Mouse (Mus musculus): Measurements from ENCODE around the gene Cyb561. TPM values are rescaled to one million over a fixed set of nuclear protein-coding genes. Genes with fewer than 3 reads are reported as not detected.

Gene Cyb561
- total and polyA plus RNA-seq, 3 experiments: 32.8 to 43.9 TPM; not detected in 1

GRCm38 (mm10) chr11:105984452-105984851 lies 31.3 kb upstream of the Cyb561 start:
- no peaks in the 10 kb centered on the region for H3K4me1 ChIP-seq (ENCODE audit: control insufficient read depth in 1 of 2, insufficient read depth in 2 of 2, low read length in 2 of 2)
- H3K9ac ChIP-seq (ENCODE audit: control insufficient read depth, low read depth, low read length, poor library complexity, severe bottlenecking): no peak overlapping the region
- no peak for DNase-seq (ENCODE audit: low read depth, low spot score)
- H3K79me2 ChIP-seq (ENCODE audit: control insufficient read depth, insufficient read depth, low read length, poor library complexity): no peaks in the 10 kb centered on the region
- H3K36me3 ChIP-seq (ENCODE audit: control insufficient read depth in 1 of 2, insufficient read depth in 2 of 2, low read length in 2 of 2): no peaks in the 10 kb centered on the region
- H3K27ac ChIP-seq (ENCODE audit: control insufficient read depth, low read depth, low read length): no peak overlapping the region
- H3K4me3 ChIP-seq (ENCODE audit: control insufficient read depth in 1 of 2, insufficient read depth in 1 of 2, low read depth in 2 of 2, low read length in 2 of 2): no peak overlapping the region
- TF ChIP-seq SMC3 (IDR thresholded peaks at IDR 0.05; ENCODE audit: low read depth, low read length) (no peak), MYC (IDR thresholded peaks at IDR 0.05; ENCODE audit: low read depth, low read length) (no peak), CHD2 (IDR thresholded peaks at IDR 0.05; ENCODE audit: low read length) (no peak), ELF1 (IDR thresholded peaks at IDR 0.05; ENCODE audit: low read depth, low read length) (no peak), NRF1 (IDR thresholded peaks at IDR 0.05; ENCODE audit: insufficient read depth, low read depth, low read length, poor library complexity, severe bottlenecking) (no peak), MAFK (IDR thresholded peaks at IDR 0.05; ENCODE audit: borderline replicate concordance, low read depth, low read length) (no peak), RAD21 (IDR thresholded peaks at IDR 0.05; ENCODE audit: low read depth, low read length) (no peak), ZC3H11A (IDR thresholded peaks at IDR 0.05; ENCODE audit: low read depth, low read length) (no peak), MYB (IDR thresholded peaks at IDR 0.05; ENCODE audit: low read depth, low read length) (no peak), BHLHE40 (IDR thresholded peaks at IDR 0.05; ENCODE audit: borderline replicate concordance, low read depth, low read length) (no peak), RCOR1 (IDR thresholded peaks at IDR 0.05; ENCODE audit: low read depth, low read length) (no peak), ZNF384 (IDR thresholded peaks at IDR 0.05; ENCODE audit: low read depth, low read length) (no peak), NELFE (IDR thresholded peaks at IDR 0.05; ENCODE audit: low read depth, low read length) (no peak)
- H3K27me3 ChIP-seq (ENCODE audit: control insufficient read depth in 1 of 2, insufficient read depth in 2 of 2, low read length in 2 of 2): peaks cover 0 to 6% of the 10 kb centered on the region in 2 experiments; a peak in 3 of 4 replicates
- no peaks in the 10 kb centered on the region for H3K9me3 ChIP-seq (replicated peaks; ENCODE audit: insufficient read depth, low read length)

- peaks cover 0 to 9% of the 10 kb centered on the region in 2 experiments for H3K27me3 ChIP-seq (ENCODE audit: control insufficient read depth in 1 of 2, insufficient read depth in 2 of 2, low read length in 2 of 2)
- H3K9me3 ChIP-seq (replicated peaks; ENCODE audit: insufficient read depth, low read length): no peaks in the 10 kb centered on the region
- no peaks in the 10 kb centered on the region for H3K79me2 ChIP-seq (ENCODE audit: control insufficient read depth, insufficient read depth, low read length, poor library complexity)
- no peaks in the 10 kb centered on the region for H3K36me3 ChIP-seq (ENCODE audit: control insufficient read depth in 1 of 2, insufficient read depth in 2 of 2, low read length in 2 of 2)
- TF ChIP-seq NRF1 (IDR thresholded peaks at IDR 0.05; ENCODE audit: insufficient read depth, low read depth, low read length, poor library complexity, severe bottlenecking) (no peak), MAZ (IDR thresholded peaks at IDR 0.05; ENCODE audit: low read depth, low read length) (no peak), ETS1 (IDR thresholded peaks at IDR 0.05; ENCODE audit: low read depth, low read length) (no peak), RCOR1 (IDR thresholded peaks at IDR 0.05; ENCODE audit: low read depth, low read length) (no peak), ZC3H11A (IDR thresholded peaks at IDR 0.05; ENCODE audit: low read depth, low read length) (no peak), USF2 (IDR thresholded peaks at IDR 0.05; ENCODE audit: borderline replicate concordance in 1 of 2, insufficient read depth in 1 of 2, low read depth in 1 of 2, low read length in 2 of 2) (no peak), CHD1 (IDR thresholded peaks at IDR 0.05; ENCODE audit: low read depth, low read length) (no peak)
- no peaks in the 10 kb centered on the region for H3K4me1 ChIP-seq (ENCODE audit: control insufficient read depth in 1 of 2, insufficient read depth in 2 of 2, low read length in 2 of 2)
- no peak overlapping the region for H3K4me3 ChIP-seq (ENCODE audit: control insufficient read depth in 1 of 2, insufficient read depth in 1 of 2, low read depth in 2 of 2, low read length in 2 of 2)
- H3K9ac ChIP-seq (ENCODE audit: control insufficient read depth, low read depth, low read length, poor library complexity, severe bottlenecking): no peak overlapping the region
- no peak overlapping the region for H3K27ac ChIP-seq (ENCODE audit: control insufficient read depth, low read depth, low read length)
- DNase-seq (ENCODE audit: low read depth, low spot score): no peak
Observed at GRCm38 (mm10) chr11:105978634-105979033, 25.5 kb upstream of the Cyb561 start.
